Mouse (Mus musculus): Measurements from ENCODE around the gene Car12. TPM values are rescaled to one million over a fixed set of nuclear protein-coding genes. Genes with fewer than 3 reads are reported as not detected.

The Car12 gene
- polyA plus RNA-seq, 1 experiment from 2014 or later, result 0.42 TPM

DNA sequence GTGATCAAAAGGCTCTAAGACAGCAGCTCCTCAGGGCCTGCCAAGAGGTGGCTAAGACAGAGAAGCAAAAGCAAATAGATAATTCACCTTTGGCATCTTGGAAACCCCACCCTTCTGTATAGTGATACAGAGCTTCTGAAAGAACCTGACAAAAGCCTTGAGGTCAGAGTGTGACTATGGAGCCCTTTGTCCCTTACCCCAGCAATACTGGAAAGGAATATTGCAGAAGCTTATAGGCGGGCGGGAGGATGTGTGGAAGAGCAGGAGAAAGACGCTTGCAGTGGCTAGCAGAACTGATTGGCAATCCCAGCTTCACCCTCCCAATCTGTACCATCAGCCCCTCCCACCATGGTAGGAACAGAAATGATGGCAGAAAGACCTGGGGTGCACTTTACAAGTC is 22.5 kb downstream of the Car12 start:
- Histone ChIP-seq H3K27ac (replicated peaks in 1 of 2; ENCODE audit: control insufficient read depth in 1 of 2, insufficient read depth in 1 of 2, low read depth in 2 of 2, low read length in 2 of 2) (no peak overlapping the region), H3K4me3 (ENCODE audit: control insufficient read depth in 1 of 2, insufficient read depth in 1 of 2, low read depth in 1 of 2, low read length in 2 of 2) (no peak overlapping the region), H3K4me2 (ENCODE audit: low read length) (no peak overlapping the region), H3K4me1 (ENCODE audit: control insufficient read depth in 2 of 2, insufficient read depth in 2 of 2, low read length in 2 of 2) (peaks cover 7 to 16% of the 10 kb centered on the region in 2 experiments; a peak in 3 of 4 replicates), H3K9me3 (ENCODE audit: control insufficient read depth, low read length) (no peaks in the 10 kb centered on the region), H3K36me3 (ENCODE audit: control insufficient read depth, insufficient read depth, low read length) (no peaks in the 10 kb centered on the region), H3K9ac (ENCODE audit: low read length) (no peak overlapping the region), H3K27me3 (ENCODE audit: control insufficient read depth, insufficient read depth, low read length) (no peaks in the 10 kb centered on the region)
- 86% methylated on average over 3 of the region's 3 CpGs for WGBS
- ATAC-seq (ENCODE audit: insufficient number of reproducible peaks, insufficient read depth, low FRiP score, low read depth), result no peak

GRCm38 (mm10) chr9:66736551-66736950 is 23.1 kb downstream of the Car12 start:
- Histone ChIP-seq H3K4me1 (ENCODE audit: control insufficient read depth in 2 of 2, insufficient read depth in 2 of 2, low read length in 2 of 2) (peaks cover 4 to 12% of the 10 kb centered on the region in 2 experiments; a peak in 3 of 4 replicates), H3K9ac (ENCODE audit: low read length) (no peak overlapping the region), H3K27me3 (ENCODE audit: control insufficient read depth, insufficient read depth, low read length) (no peaks in the 10 kb centered on the region), H3K4me2 (ENCODE audit: low read length) (no peak overlapping the region), H3K36me3 (ENCODE audit: control insufficient read depth, insufficient read depth, low read length) (no peaks in the 10 kb centered on the region), H3K9me3 (ENCODE audit: control insufficient read depth, low read length) (no peaks in the 10 kb centered on the region), H3K4me3 (ENCODE audit: control insufficient read depth in 1 of 2, insufficient read depth in 1 of 2, low read depth in 1 of 2, low read length in 2 of 2) (no peak overlapping the region), H3K27ac (replicated peaks in 1 of 2; ENCODE audit: control insufficient read depth in 1 of 2, insufficient read depth in 1 of 2, low read depth in 2 of 2, low read length in 2 of 2) (no peak overlapping the region)
- no peak for ATAC-seq (ENCODE audit: insufficient number of reproducible peaks, insufficient read depth, low FRiP score, low read depth)
- WGBS, result 100% methylated on average over 2 of the region's 2 CpGs

DNA sequence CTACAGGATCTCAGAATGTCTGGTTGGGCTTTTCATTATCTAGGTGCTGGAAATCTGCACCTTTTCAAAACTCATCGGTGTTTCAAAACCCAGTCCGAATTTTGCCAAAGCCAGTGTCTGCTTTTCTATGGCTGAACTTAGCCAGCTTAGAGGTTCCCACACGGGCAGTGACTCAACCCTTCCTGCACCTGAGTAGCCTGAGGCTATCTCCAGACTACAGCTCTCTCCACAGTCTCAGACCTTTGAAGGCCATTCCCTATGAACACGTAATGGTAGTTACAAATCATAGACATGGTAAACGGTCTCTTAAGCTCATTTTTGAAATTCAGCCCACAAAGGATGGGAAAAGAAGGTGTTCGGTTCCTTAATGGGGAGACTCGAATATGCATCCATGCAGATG is 26.0 kb downstream of the Car12 start:
- ATAC-seq (ENCODE audit: insufficient number of reproducible peaks, insufficient read depth, low FRiP score, low read depth), result no peak
- no peaks in the 10 kb centered on the region for H3K9me3 ChIP-seq (ENCODE audit: control insufficient read depth, low read length)
- H3K27me3 ChIP-seq (ENCODE audit: control insufficient read depth, insufficient read depth, low read length), result no peaks in the 10 kb centered on the region
- no peaks in the 10 kb centered on the region for H3K4me1 ChIP-seq (ENCODE audit: control insufficient read depth in 2 of 2, insufficient read depth in 2 of 2, low read length in 2 of 2)
- WGBS, result 79% methylated on average over 7 of the region's 7 CpGs
- H3K36me3 ChIP-seq (ENCODE audit: control insufficient read depth, insufficient read depth, low read length), result no peaks in the 10 kb centered on the region
- H3K27ac ChIP-seq (replicated peaks in 1 of 2; ENCODE audit: control insufficient read depth in 1 of 2, insufficient read depth in 1 of 2, low read depth in 2 of 2, low read length in 2 of 2), result no peak overlapping the region
- H3K4me3 ChIP-seq (ENCODE audit: control insufficient read depth in 1 of 2, insufficient read depth in 1 of 2, low read depth in 1 of 2, low read length in 2 of 2), result no peak overlapping the region
- H3K9ac ChIP-seq (ENCODE audit: low read length), result no peak overlapping the region
- no peak overlapping the region for H3K4me2 ChIP-seq (ENCODE audit: low read length)

GRCm38 (mm10) chr9:66744531-66744930 is 31.0 kb downstream of the Car12 start:
- no peak overlapping the region for H3K4me3 ChIP-seq (ENCODE audit: control insufficient read depth in 1 of 2, insufficient read depth in 1 of 2, low read depth in 1 of 2, low read length in 2 of 2)
- peaks cover 0 to 5% of the 10 kb centered on the region in 2 experiments; a peak in 2 of 4 replicates for H3K4me1 ChIP-seq (ENCODE audit: control insufficient read depth in 2 of 2, insufficient read depth in 2 of 2, low read length in 2 of 2)
- no peak overlapping the region for H3K9ac ChIP-seq (ENCODE audit: low read length)
- H3K27me3 ChIP-seq (ENCODE audit: control insufficient read depth, insufficient read depth, low read length), result no peaks in the 10 kb centered on the region
- 83% methylated on average over 2 of the region's 2 CpGs for WGBS
- no peak overlapping the region for H3K27ac ChIP-seq (replicated peaks in 1 of 2; ENCODE audit: control insufficient read depth in 1 of 2, insufficient read depth in 1 of 2, low read depth in 2 of 2, low read length in 2 of 2)
- no peaks in the 10 kb centered on the region for H3K9me3 ChIP-seq (ENCODE audit: control insufficient read depth, low read length)
- no peaks in the 10 kb centered on the region for H3K36me3 ChIP-seq (ENCODE audit: control insufficient read depth, insufficient read depth, low read length)
- no peak overlapping the region for H3K4me2 ChIP-seq (ENCODE audit: low read length)
- ATAC-seq (ENCODE audit: insufficient number of reproducible peaks, insufficient read depth, low FRiP score, low read depth), result no peak

- no peak for ATAC-seq (ENCODE audit: insufficient number of reproducible peaks, insufficient read depth, low FRiP score, low read depth)
- peaks cover 0 to 5% of the 10 kb centered on the region in 2 experiments; a peak in 2 of 4 replicates for H3K4me1 ChIP-seq (ENCODE audit: control insufficient read depth in 2 of 2, insufficient read depth in 2 of 2, low read length in 2 of 2)
- H3K27ac ChIP-seq (replicated peaks in 1 of 2; ENCODE audit: control insufficient read depth in 1 of 2, insufficient read depth in 1 of 2, low read depth in 2 of 2, low read length in 2 of 2), result no peak overlapping the region
- H3K36me3 ChIP-seq (ENCODE audit: control insufficient read depth, insufficient read depth, low read length), result no peaks in the 10 kb centered on the region
- H3K9me3 ChIP-seq (ENCODE audit: control insufficient read depth, low read length), result no peaks in the 10 kb centered on the region
- no peaks in the 10 kb centered on the region for H3K27me3 ChIP-seq (ENCODE audit: control insufficient read depth, insufficient read depth, low read length)
- H3K9ac ChIP-seq (ENCODE audit: low read length), result peak overlapping the region; percentile 25
- peak overlapping the region; percentile 49 for H3K4me2 ChIP-seq (ENCODE audit: low read length)
- WGBS, result 46% methylated on average over 15 of the region's 15 CpGs
- no peak overlapping the region for H3K4me3 ChIP-seq (ENCODE audit: control insufficient read depth in 1 of 2, insufficient read depth in 1 of 2, low read depth in 1 of 2, low read length in 2 of 2)
These were observed 34.9 kb downstream of the Car12 start for GRCm38 (mm10) chr9:66748390-66748789.

GRCm38 (mm10) chr9:66752849-66753248 is 39.4 kb downstream of the Car12 start:
- no peak overlapping the region for H3K9ac ChIP-seq (ENCODE audit: low read length)
- WGBS, result 80% methylated on average over 6 of the region's 6 CpGs
- ATAC-seq (ENCODE audit: insufficient number of reproducible peaks, insufficient read depth, low FRiP score, low read depth), result no peak

DNA sequence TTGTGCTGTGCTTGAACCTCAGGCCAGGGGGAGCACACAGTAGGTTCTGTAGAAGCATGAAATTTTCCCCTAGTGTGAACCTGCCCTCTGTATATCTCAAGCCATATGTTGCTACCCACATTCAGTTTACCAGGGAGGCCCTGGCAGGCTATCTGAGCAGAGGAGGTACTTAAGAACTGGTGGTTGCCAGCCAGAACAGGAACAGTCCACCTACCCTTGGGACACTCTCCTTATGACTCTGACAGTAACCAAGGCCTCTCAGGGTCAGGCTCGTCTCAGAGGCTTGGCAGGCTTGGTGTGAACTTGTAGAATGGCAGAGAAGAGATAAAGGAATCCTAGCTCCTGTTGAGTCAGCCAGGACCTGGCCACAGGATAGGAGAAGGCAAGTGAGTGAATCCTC is 47.5 kb downstream of the Car12 start:
- ATAC-seq (ENCODE audit: insufficient number of reproducible peaks, insufficient read depth, low FRiP score, low read depth), result no peak
- WGBS, result 30% methylated on average over 1 of the region's 1 CpGs
- Histone ChIP-seq H3K4me1 (ENCODE audit: control insufficient read depth in 2 of 2, insufficient read depth in 2 of 2, low read length in 2 of 2) (no peaks in the 10 kb centered on the region), H3K4me2 (ENCODE audit: low read length) (no peak overlapping the region), H3K9ac (ENCODE audit: low read length) (no peak overlapping the region), H3K9me3 (ENCODE audit: control insufficient read depth, low read length) (no peaks in the 10 kb centered on the region), H3K27ac (replicated peaks in 1 of 2; ENCODE audit: control insufficient read depth in 1 of 2, insufficient read depth in 1 of 2, low read depth in 2 of 2, low read length in 2 of 2) (no peak overlapping the region), H3K4me3 (ENCODE audit: control insufficient read depth in 1 of 2, insufficient read depth in 1 of 2, low read depth in 1 of 2, low read length in 2 of 2) (no peak overlapping the region), H3K36me3 (ENCODE audit: control insufficient read depth, insufficient read depth, low read length) (no peaks in the 10 kb centered on the region), H3K27me3 (ENCODE audit: control insufficient read depth, insufficient read depth, low read length) (no peaks in the 10 kb centered on the region)

More at GRCm38 (mm10) chr9:66752849-66753248, 39.4 kb downstream of the Car12 start:
- Histone ChIP-seq H3K4me2 (ENCODE audit: low read length) (no peak overlapping the region), H3K4me1 (ENCODE audit: control insufficient read depth in 2 of 2, insufficient read depth in 2 of 2, low read length in 2 of 2) (peaks cover 0 to 4% of the 10 kb centered on the region in 2 experiments; a peak in 2 of 4 replicates), H3K4me3 (ENCODE audit: control insufficient read depth in 1 of 2, insufficient read depth in 1 of 2, low read depth in 1 of 2, low read length in 2 of 2) (no peak overlapping the region), H3K27me3 (ENCODE audit: control insufficient read depth, insufficient read depth, low read length) (no peaks in the 10 kb centered on the region), H3K9me3 (ENCODE audit: control insufficient read depth, low read length) (no peaks in the 10 kb centered on the region), H3K36me3 (ENCODE audit: control insufficient read depth, insufficient read depth, low read length) (no peaks in the 10 kb centered on the region), H3K27ac (replicated peaks in 1 of 2; ENCODE audit: control insufficient read depth in 1 of 2, insufficient read depth in 1 of 2, low read depth in 2 of 2, low read length in 2 of 2) (no peak overlapping the region)

DNA sequence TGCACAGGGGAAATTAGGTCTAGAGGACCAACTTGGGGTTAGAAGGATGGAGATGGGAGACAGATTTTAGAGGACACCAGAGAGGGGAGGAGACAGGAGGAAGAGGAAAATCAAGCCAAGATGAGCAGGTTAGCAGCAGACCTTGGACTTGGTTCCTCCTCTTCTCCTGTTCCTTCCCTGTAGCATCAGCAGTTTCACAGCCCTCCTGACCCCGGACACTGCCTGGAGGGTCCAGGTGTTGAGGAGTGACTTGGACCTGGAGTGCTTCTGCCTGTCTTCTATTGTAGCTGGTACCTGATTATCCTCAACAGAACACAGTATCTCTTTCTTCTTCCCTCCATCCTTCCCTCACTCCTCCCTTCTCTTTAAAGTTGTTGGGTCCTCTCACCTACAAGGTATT is 55.2 kb downstream of the Car12 start:
- Histone ChIP-seq H3K4me3 (ENCODE audit: control insufficient read depth in 1 of 2, insufficient read depth in 1 of 2, low read depth in 1 of 2, low read length in 2 of 2) (no peak overlapping the region), H3K4me2 (ENCODE audit: low read length) (no peak overlapping the region), H3K4me1 (ENCODE audit: control insufficient read depth in 2 of 2, insufficient read depth in 2 of 2, low read length in 2 of 2) (no peaks in the 10 kb centered on the region), H3K27ac (replicated peaks in 1 of 2; ENCODE audit: control insufficient read depth in 1 of 2, insufficient read depth in 1 of 2, low read depth in 2 of 2, low read length in 2 of 2) (no peak overlapping the region), H3K36me3 (ENCODE audit: control insufficient read depth, insufficient read depth, low read length) (no peaks in the 10 kb centered on the region), H3K9me3 (ENCODE audit: control insufficient read depth, low read length) (no peaks in the 10 kb centered on the region), H3K27me3 (ENCODE audit: control insufficient read depth, insufficient read depth, low read length) (no peaks in the 10 kb centered on the region), H3K9ac (ENCODE audit: low read length) (no peak overlapping the region)
- 73% methylated on average over 1 of the region's 1 CpGs for WGBS
- no peak for ATAC-seq (ENCODE audit: insufficient number of reproducible peaks, insufficient read depth, low FRiP score, low read depth)

Measured in heart, embryonic 14.5 days (tissue).